Mouse (Mus musculus) lung, postnatal 0 days (tissue): Measurements from ENCODE around the gene Wdr83. TPM values are rescaled to one million over a fixed set of nuclear protein-coding genes. Genes with fewer than 3 reads are reported as not detected.

ENCODE experiments used
- ATAC-seq: fragments of 200-750 bp; cut with Nextera tagmentation; 2 replicates; pipeline ENCODE4 v1.8.0; 2017; ENCODE audit warnings: moderate library complexity
- DNase-seq: peaks from one replicate; pipeline ENCODE4 v3.0.0-alpha.2; 2016; ENCODE audit warnings: low spot score
- H3K27ac ChIP-seq: fragments of 300-500 bp; sonication (generic); 2 replicates; pipeline ENCODE4 v1.5.1; 2014; ENCODE audit warnings: antibody characterized with exemption, mild to moderate bottlenecking, low read length, mixed read lengths
- H3K27me3 ChIP-seq: fragments of 300-500 bp; sonication (generic); replicated peaks from 2 replicates; pipeline ENCODE4 v1.6.1; 2014; ENCODE audit warnings: low read length, mixed read lengths; ENCODE audit not compliant: insufficient read depth
- H3K36me3 ChIP-seq: fragments of 300-500 bp; sonication (generic); 2 replicates; pipeline ENCODE4 v1.6.1; 2014; ENCODE audit warnings: low read length, mixed read lengths; ENCODE audit not compliant: insufficient read depth
- H3K4me1 ChIP-seq: fragments of 300-500 bp; sonication (generic); 2 replicates; pipeline ENCODE4 v1.6.1; 2014; ENCODE audit warnings: antibody characterized with exemption, low read depth, low read length, mixed read lengths; ENCODE audit not compliant: insufficient read depth
- H3K4me2 ChIP-seq: fragments of 300-500 bp; sonication (generic); replicated peaks from 2 replicates; pipeline ENCODE4 v1.6.1; 2014; ENCODE audit warnings: low read depth, mild to moderate bottlenecking, low read length, moderate library complexity, mixed read lengths
- H3K4me3 ChIP-seq: fragments of 300-500 bp; sonication (generic); 2 replicates; pipeline ENCODE4 v1.5.1; 2014; ENCODE audit warnings: low read depth, low read length
- H3K9ac ChIP-seq: fragments of 300-500 bp; sonication (generic); replicated peaks from 2 replicates; pipeline ENCODE4 v1.6.1; 2014; ENCODE audit warnings: low read depth, mild to moderate bottlenecking
- H3K9me3 ChIP-seq: fragments of 300-500 bp; sonication (generic); 2 replicates; pipeline ENCODE4 v1.6.1; 2016; ENCODE audit warnings: low read length, mixed read lengths
- CTCF ChIP-seq: IDR thresholded peaks from 2 replicates; pipeline ENCODE4 v1.5.1; 2016; ENCODE audit warnings: antibody characterized with exemption, mild to moderate bottlenecking
- EP300 ChIP-seq: IDR thresholded peaks from 2 replicates; pipeline ENCODE4 v1.6.1; 2016; ENCODE audit warnings: antibody characterized with exemption, mild to moderate bottlenecking, control low read depth
- WGBS: fragments of 180-500 bp; shearing (Covaris S2); extraction: QIAGEN DNeasy Blood & Tissue Kit; methylation state at CpG from one replicate; pipeline ENCODE4 v1.1.7; 2014; 5-methylcytosine and 5-hydroxymethylcytosine counted together
- polyA plus RNA-seq: library from polyadenylated mRNA; unstranded; fragments of >200 nt; fragmentation: Nextera tagmentation; extraction: Ambion mirVana; gene quantifications from 2 replicates; pipeline ENCODE4 v1.2.1, GENCODE M21; 2015

Gene Wdr83
- polyA plus RNA-seq, 1 experiment from 2014 or later = 26.7 TPM

DNA sequence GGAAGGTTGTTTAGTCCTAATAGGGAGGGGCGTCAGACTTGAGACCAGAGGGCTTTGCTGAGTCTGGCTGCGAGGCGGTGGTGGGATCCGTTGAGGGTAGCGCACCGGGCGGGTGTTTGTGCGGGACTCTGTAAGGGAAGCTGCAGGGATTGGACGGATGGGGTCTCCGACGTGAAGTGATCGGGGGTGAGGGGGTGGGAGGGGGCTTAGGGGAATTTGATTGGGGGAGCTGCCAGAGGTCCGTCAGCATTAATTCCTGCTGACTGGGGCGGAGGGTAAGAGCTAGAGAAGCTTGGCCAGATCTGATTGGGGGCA, 43.8 kb downstream of the Wdr83 start:
- peak overlapping the region; percentile 94 for H3K27ac ChIP-seq
- peak; percentile 23 for ATAC-seq
- 2% methylated on average over 14 of the region's 14 CpGs for WGBS
- DNase-seq = no peak
- H3K4me3 ChIP-seq = peak overlapping the region; percentile 81
- H3K4me2 ChIP-seq = peak overlapping the region; percentile 96
- no peaks in the 10 kb centered on the region for H3K9me3 ChIP-seq
- H3K4me1 ChIP-seq = peaks cover 3% of the 10 kb centered on the region
- no peaks in the 10 kb centered on the region for H3K27me3 ChIP-seq
- no peaks in the 10 kb centered on the region for H3K36me3 ChIP-seq
- H3K9ac ChIP-seq = peak overlapping the region; percentile 76
- no peak for TF ChIP-seq CTCF

DNA sequence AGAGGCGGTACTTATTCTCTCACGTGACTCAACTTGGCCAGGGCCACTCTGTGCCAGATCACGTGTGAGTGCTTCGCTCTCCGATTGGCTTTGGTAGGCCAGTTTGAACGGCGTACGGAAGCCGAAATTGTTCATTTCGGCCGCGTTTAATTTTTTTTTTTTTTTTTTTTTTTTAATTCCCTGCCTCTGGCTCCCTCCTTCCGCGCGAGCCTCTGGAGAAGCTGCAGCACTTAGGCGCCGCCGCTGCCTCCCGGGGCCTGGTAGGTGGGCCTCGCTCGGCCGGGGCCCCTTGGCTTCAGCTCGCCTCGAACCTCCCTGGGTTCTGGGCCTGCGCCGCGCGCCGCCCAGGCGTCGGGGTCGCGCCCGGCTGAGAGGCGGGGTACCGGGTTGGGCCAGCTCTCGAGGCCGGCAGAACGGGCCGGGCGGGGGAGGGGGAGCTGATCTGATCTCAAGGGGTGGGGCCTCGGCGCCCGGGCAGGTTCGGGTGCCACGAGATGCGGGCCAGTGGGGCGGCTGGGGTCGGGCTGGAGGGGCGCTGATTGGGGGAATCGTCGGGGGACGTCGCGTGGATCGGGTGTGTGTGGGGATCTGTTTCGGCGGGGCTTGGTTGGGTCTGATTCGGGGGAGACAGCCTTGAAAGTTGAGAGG, 44.3 kb downstream of the Wdr83 start, which contains the start of gene Tnpo2:
Gene Tnpo2 (plus strand): TSS at position 198 of the 648 bp plus-strand sequence.
- ATAC-seq = peak; percentile 94
- no peaks in the 10 kb centered on the region; the same call in 1 of the 2 replicates for H3K36me3 ChIP-seq
- WGBS = under 1% methylated on average over 59 of the region's 59 CpGs

DNA sequence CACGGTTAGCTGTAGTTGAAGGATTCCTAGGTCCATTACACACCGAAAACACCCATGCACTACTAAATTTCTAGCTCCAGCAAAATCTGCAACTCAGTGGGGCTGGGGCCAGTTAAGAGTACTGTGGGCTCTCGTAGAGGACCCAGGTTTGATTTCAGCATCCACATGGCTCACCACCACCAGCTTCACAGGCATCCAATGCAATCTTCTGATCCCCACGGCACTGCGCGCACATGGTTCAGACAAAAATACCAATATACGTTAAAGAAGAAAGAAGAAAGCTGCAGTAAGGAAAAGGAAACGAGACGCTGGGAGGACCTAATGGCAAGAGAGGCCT, 44.8 kb downstream of the Wdr83 start:
- Histone ChIP-seq H3K36me3 (no peaks in the 10 kb centered on the region; the same call in 1 of the 2 replicates), H3K9me3 (no peaks in the 10 kb centered on the region), H3K4me1 (peaks cover 3% of the 10 kb centered on the region), H3K4me2 (peak overlapping the region; percentile 96), H3K27ac (peak overlapping the region; percentile 94), H3K4me3 (peak overlapping the region; percentile 81), H3K9ac (peak overlapping the region; percentile 64), H3K27me3 (no peaks in the 10 kb centered on the region)
- no peak for DNase-seq
- WGBS = 2% methylated on average over 9 of the region's 9 CpGs
- TF ChIP-seq EP300 (no peak), CTCF (no peak)
- peak; percentile 18 for ATAC-seq

More for the DNA sequence above, 44.3 kb downstream of the Wdr83 start, which contains the start of gene Tnpo2:
- Histone ChIP-seq H3K4me2 (peak within 1 kb of the TSS; percentile 96), H3K4me1 (peaks cover 3% of the 10 kb centered on the region), H3K9ac (peak within 1 kb of the TSS; percentile 76), H3K27ac (peak within 1 kb of the TSS; percentile 94), H3K9me3 (no peaks in the 10 kb centered on the region), H3K27me3 (no peaks in the 10 kb centered on the region), H3K4me3 (peak within 1 kb of the TSS; percentile 81)
- DNase-seq = peak; percentile 99
- TF ChIP-seq CTCF = no peak
- peak; percentile 71 for TF ChIP-seq EP300

DNA sequence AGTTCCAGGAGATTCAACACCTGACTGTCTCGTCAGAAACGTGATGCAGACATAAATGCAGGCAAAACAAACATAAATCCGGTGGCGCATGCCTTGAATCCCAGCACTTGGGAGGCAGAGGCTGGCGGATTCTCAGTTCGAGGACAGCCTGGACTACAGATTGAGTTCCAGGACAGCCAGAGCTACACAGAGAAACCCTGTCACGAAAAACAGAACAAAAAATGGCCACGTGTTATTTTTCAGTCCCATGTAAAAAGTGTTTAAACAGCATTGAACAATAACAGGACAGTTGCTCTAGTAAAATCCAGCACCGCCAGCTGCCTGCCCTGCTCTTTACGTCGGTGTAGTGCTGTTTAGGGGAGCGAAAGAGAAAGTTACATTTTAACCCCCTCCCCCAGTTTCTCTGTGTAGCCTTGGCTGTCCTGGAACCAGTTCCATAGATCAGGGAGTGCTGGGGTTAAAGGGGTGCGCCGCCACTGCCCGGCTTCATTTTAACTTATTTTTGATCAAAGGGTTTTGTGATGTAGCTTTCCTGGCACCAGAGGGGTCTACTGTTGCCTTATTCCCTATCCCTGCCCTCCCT, 45.3 kb downstream of the Wdr83 start:
- peak overlapping the region; percentile 96 for H3K4me2 ChIP-seq
- no peaks in the 10 kb centered on the region; the same call in 1 of the 2 replicates for H3K36me3 ChIP-seq
- peak; percentile 12; the same call in 1 of the 2 replicates for ATAC-seq
- H3K9ac ChIP-seq = peak overlapping the region; percentile 64
- under 1% methylated on average over 15 of the region's 15 CpGs for WGBS
- no peaks in the 10 kb centered on the region for H3K9me3 ChIP-seq
- H3K27me3 ChIP-seq = no peaks in the 10 kb centered on the region
- peak overlapping the region; percentile 81 for H3K4me3 ChIP-seq
- peak overlapping the region; percentile 94 for H3K27ac ChIP-seq
- H3K4me1 ChIP-seq = peaks cover 3% of the 10 kb centered on the region
- TF ChIP-seq EP300 (no peak), CTCF (no peak)
- DNase-seq = peak; percentile 61

DNA sequence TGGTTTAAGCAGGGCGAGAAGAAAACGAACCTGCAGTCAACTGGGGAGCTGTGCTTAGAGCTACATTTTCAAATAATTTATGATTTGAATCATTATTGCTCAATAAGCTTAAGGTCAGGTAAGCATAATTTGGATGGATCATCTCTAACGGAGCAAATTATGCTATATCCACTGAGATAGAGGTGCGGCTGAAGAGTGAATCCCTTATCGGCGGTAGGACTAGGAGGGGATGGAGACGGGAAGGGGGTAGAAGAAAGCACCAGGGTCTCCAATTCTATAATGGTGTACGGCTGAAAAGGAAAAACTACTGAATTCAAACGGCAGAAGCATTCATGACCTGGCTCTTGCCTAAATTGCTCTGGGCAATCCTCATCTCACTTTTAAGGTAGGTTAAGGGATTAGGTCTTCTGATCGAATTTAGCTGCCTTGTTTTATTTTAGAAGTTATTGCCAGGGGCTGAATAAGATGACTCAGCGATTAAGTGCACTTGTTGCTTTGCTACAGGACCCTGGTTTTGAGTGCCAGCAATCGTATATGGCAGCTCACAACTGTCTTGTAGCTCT, 45.9 kb downstream of the Wdr83 start:
- Histone ChIP-seq H3K4me2 (peak overlapping the region; percentile 96), H3K9me3 (no peaks in the 10 kb centered on the region), H3K27ac (peak overlapping the region; percentile 94), H3K4me3 (peak overlapping the region; percentile 81), H3K4me1 (peaks cover 3% of the 10 kb centered on the region), H3K9ac (peak overlapping the region; percentile 64), H3K27me3 (no peaks in the 10 kb centered on the region), H3K36me3 (peaks cover 3% of the 10 kb centered on the region; the same call in 1 of the 2 replicates)
- TF ChIP-seq CTCF = no peak
- TF ChIP-seq EP300 = no peak
- ATAC-seq (no peak), DNase-seq (peak; percentile 49)
- 3% methylated on average over 12 of the region's 12 CpGs for WGBS

DNA sequence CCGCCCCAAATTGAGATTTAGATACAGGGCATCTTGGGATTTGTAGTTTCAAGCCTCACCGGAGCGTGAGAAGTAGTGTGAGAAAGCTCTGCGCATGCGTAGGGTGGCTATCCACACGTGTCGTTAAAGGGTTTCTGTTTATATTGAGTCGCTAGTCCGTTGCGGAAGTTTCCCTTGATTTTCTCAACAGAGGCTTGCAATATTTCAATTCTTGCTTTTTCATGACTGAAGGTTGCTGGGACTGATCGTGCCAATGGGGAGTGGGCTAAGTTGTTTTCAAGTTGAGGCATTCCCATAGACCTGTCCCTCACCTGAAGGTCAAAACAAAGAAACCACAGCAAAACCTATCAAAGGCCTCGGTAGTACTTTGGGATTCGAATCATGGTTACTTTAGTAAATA, 46.3 kb downstream of the Wdr83 start:
- TF ChIP-seq CTCF (no peak), EP300 (no peak)
- Histone ChIP-seq H3K27me3 (no peaks in the 10 kb centered on the region), H3K36me3 (peaks cover 7% of the 10 kb centered on the region), H3K4me3 (peak overlapping the region; percentile 26), H3K27ac (peak overlapping the region; percentile 65), H3K4me2 (peak overlapping the region; percentile 96), H3K4me1 (peaks cover 3% of the 10 kb centered on the region), H3K9ac (no peak overlapping the region), H3K9me3 (no peaks in the 10 kb centered on the region)
- DNase-seq (peak; percentile 95), ATAC-seq (no peak)
- under 1% methylated on average over 13 of the region's 13 CpGs for WGBS
